12 mouse cellular contexts compared by ENCODE assay signal in the genomic region with DNA sequence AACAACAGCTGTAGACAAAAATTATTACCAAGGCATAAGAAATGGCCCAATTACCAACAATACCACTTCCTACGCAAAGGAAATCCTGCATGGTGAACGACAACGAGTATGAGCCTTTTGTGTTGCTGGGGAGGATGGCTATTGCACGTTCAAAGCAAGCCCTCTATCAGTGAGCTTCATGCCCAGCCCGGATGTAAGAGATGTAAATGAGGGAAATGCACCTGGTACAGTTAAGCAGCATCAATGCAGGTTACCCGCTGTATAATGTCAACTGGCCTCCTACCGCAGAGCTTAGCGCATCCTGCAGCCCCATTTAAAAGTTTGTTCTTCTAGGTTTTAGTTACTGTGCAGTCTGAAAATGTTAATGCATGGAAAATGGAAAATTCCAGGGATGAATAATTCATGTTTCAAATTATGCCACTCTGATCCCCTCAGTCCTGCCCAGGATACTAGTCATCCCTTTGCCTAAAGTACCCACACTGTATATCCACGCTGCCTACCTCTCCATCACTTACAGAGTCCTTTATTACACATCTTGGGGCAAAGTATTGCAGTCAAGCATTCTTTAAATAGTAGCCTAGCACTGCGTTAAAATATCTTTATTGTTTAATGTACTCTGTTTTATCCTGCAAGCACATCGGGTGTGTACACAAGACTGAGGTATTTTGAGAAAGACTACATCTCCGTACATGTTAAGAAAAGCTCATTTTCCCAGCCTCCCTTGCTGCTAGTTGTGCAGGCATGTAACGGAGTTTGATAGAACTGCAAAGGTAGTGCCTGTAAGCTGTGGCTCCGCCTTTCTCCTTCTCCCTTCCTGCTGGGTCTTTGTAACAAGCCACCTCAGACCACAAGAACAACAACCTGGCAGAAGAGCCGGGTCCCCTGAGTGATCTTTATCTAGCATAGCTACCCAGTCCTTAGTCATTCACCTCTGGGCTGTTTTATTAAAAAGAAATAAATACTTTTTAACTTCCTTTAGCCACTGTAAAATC. TPM values are rescaled to one million over a fixed set of nuclear protein-coding genes. Genes with fewer than 3 reads are reported as not detected.
DNase-seq lines count a peak whose midpoint lies in the region; ATAC-seq and TF ChIP-seq lines count a peak whose summit lies in the region.
"Had no signal": no experiment of that assay in that cellular context is flagged by ENCODE, and none has a peak within 500 bp of the region (broad histone marks: within the 10 kb centered on the region; RNA-seq: fewer than 3 reads in every experiment).

No protein-coding gene starts in this region.

- peak overlapping the region; percentile 59 for H3K27ac ChIP-seq in hindbrain, embryonic 15.5 days (replicated peaks)
- 0 out of 2 replicates have a peak overlapping the region, but pooled peaks have one; percentile 19 for H3K27ac ChIP-seq in neural tube, embryonic 15.5 days (replicated peaks)
- no peak overlapping the region for H3K27ac ChIP-seq in lung, postnatal 0 days (ENCODE audit: low read length)
- H3K27ac ChIP-seq: liver, embryonic 15.5 days; stomach, postnatal 0 days had no signal

- no peaks in the 10 kb centered on the region for H3K27me3 ChIP-seq in hindbrain, embryonic 15.5 days
- H3K27me3 ChIP-seq in neural tube, embryonic 15.5 days (replicated peaks): no peaks in the 10 kb centered on the region
- no peaks in the 10 kb centered on the region for H3K27me3 ChIP-seq in lung, postnatal 0 days (replicated peaks; ENCODE audit: insufficient read depth, low read length)
- H3K27me3 ChIP-seq: liver, embryonic 15.5 days had no signal

- H3K9ac ChIP-seq in hindbrain, embryonic 15.5 days: no peak overlapping the region
- no peak overlapping the region for H3K9ac ChIP-seq in neural tube, embryonic 15.5 days (replicated peaks)
- H3K9ac ChIP-seq in lung, postnatal 0 days (replicated peaks; ENCODE audit: low read depth): no peak overlapping the region
- H3K9ac ChIP-seq: liver, embryonic 15.5 days had no signal

- H3K4me1 ChIP-seq in hindbrain, embryonic 15.5 days (replicated peaks): peaks cover 47% of the 10 kb centered on the region
- H3K4me1 ChIP-seq in neural tube, embryonic 15.5 days: peaks cover 34% of the 10 kb centered on the region
- no peaks in the 10 kb centered on the region for H3K4me1 ChIP-seq in lung, postnatal 0 days (ENCODE audit: insufficient read depth, low read depth, low read length)
- H3K4me1 ChIP-seq: liver, embryonic 15.5 days had no signal

- peak overlapping the region; percentile 5; the same call in 1 of the 2 replicates for H3K4me2 ChIP-seq in hindbrain, embryonic 15.5 days
- 0 out of 2 replicates have a peak overlapping the region, but pooled peaks have one; percentile 2 for H3K4me2 ChIP-seq in neural tube, embryonic 15.5 days
- H3K4me2 ChIP-seq in lung, postnatal 0 days (replicated peaks; ENCODE audit: low read depth, low read length): no peak overlapping the region
- H3K4me2 ChIP-seq: liver, embryonic 15.5 days had no signal

- no peak overlapping the region for H3K4me3 ChIP-seq in hindbrain, embryonic 15.5 days
- no peak overlapping the region for H3K4me3 ChIP-seq in neural tube, embryonic 15.5 days (replicated peaks)
- no peak overlapping the region for H3K4me3 ChIP-seq in lung, postnatal 0 days (ENCODE audit: low read depth, low read length)
- H3K4me3 ChIP-seq: liver, embryonic 15.5 days had no signal

- ATAC-seq in CD4-positive, CD25-positive, alpha-beta regulatory T cell, adult 4 months: peak; percentile 97
- no peak for ATAC-seq in hindbrain, embryonic 15.5 days (ENCODE audit: low FRiP score, low read depth)
- ATAC-seq in neural tube, embryonic 15.5 days (ENCODE audit: low FRiP score): peak; percentile 25; the same call in 1 of the 2 replicates
- ATAC-seq in lung, postnatal 0 days: no peak
- ATAC-seq: Patski had no signal

- 51% methylated on average over 15 of the region's 15 CpGs for WGBS in hindbrain, embryonic 15.5 days
- 49% methylated on average over 15 of the region's 15 CpGs for whole genome bisulfite sequencing in neural tube, embryonic 15.5 days
- 61% methylated on average over 15 of the region's 15 CpGs for WGBS in lung, postnatal 0 days

- no peak for TF ChIP-seq EP300 in lung, postnatal 0 days (IDR thresholded peaks at IDR 0.05)

- no peak for TF ChIP-seq CTCF in lung, postnatal 0 days (IDR thresholded peaks at IDR 0.05)

- H3K9me3 ChIP-seq in hindbrain, embryonic 15.5 days: no peaks in the 10 kb centered on the region
- H3K9me3 ChIP-seq in neural tube, embryonic 15.5 days (replicated peaks): no peaks in the 10 kb centered on the region
- H3K9me3 ChIP-seq in lung, postnatal 0 days (ENCODE audit: low read length): no peaks in the 10 kb centered on the region
- H3K9me3 ChIP-seq: liver, embryonic 15.5 days had no signal

- H3K36me3 ChIP-seq in hindbrain, embryonic 15.5 days: peaks cover 11% of the 10 kb centered on the region
- H3K36me3 ChIP-seq in neural tube, embryonic 15.5 days: peaks cover 8% of the 10 kb centered on the region; the same call in 1 of the 2 replicates
- no peaks in the 10 kb centered on the region for H3K36me3 ChIP-seq in lung, postnatal 0 days (ENCODE audit: insufficient read depth, low read length)
- H3K36me3 ChIP-seq: liver, embryonic 15.5 days had no signal

- DNase-seq in CD4-positive helper T cell, adult 2 months (ENCODE audit: low read depth, low spot score): peak; percentile 84
- no peak for DNase-seq in gastrocnemius, adult 18-20 months (ENCODE audit: low spot score)
- DNase-seq in lung, postnatal 0 days (ENCODE audit: low spot score): no peak
- DNase-seq in layer of hippocampus, postnatal 25 days (ENCODE audit: extremely low spot score in 1 of 2, low spot score in 1 of 2): no peak
- DNase-seq: embryo, embryonic 11 days; right cerebral cortex, postnatal 14 days had no signal

RNA-seq across cellular contexts. Expression of gene Gng2, which starts 15.2 kb away (rescaled TPM):
- 10 to 100 TPM; 39.1 to 54.2 TPM for polyA plus RNA-seq in CD4-positive, CD25-positive, alpha-beta regulatory T cell, adult 4 months (2017; shearing (Covaris generic))
- polyA plus RNA-seq in hindbrain, embryonic 15.5 days (2015; fragmentation: Nextera tagmentation; extraction: Ambion mirVana): 379 and 390 TPM in 2 replicates
- polyA plus RNA-seq in neural tube, embryonic 15.5 days (2015; fragmentation: Nextera tagmentation; extraction: Ambion mirVana): 294 and 351 TPM in 2 replicates
- total RNA-seq in gastrocnemius, adult 18-20 months (2021): 1 to 10 TPM; 2.4 to 6.6 TPM
- polyA plus RNA-seq in lung, postnatal 0 days (2015; fragmentation: Nextera tagmentation; extraction: Ambion mirVana): 27.9 and 29.5 TPM in 2 replicates
- total RNA-seq in layer of hippocampus, postnatal 25 days (2021): 100 to 1,000 TPM; 311 to 324 TPM

Comparison
In these comparisons a context has a peak if more than half of its experiments do, and no peak if none do; other contexts are left out.
1. ATAC-seq: peak in CD4-positive, CD25-positive, alpha-beta regulatory T cell, adult 4 months (single experiment) and neural tube, embryonic 15.5 days (single experiment); none in hindbrain, embryonic 15.5 days (single experiment) and lung, postnatal 0 days (single experiment).